Mouse (Mus musculus): ENCODE measurements around the gene Guca1a. TPM values are rescaled to one million over a fixed set of nuclear protein-coding genes. Genes with fewer than 3 reads are reported as not detected.

The Guca1a gene
- total and polyA plus RNA-seq, 3 experiments, result 2.1 to 5.2 (median 3.2) TPM

- peak overlapping the region; percentile 47; the same call in 1 of the 2 replicates for H3K27ac ChIP-seq (ENCODE audit: insufficient read depth, low read depth)
Observed at GRCm38 (mm10) chr17:47448523-47449372, 48.4 kb upstream of the Guca1a start.

GRCm38 (mm10) chr17:47446561-47446960, 46.2 kb upstream of the Guca1a start:
- in situ Hi-C loops (cut with MboI; ENCODE audit: low pct_ligation_motif_present, low pct_unique_long_range_greater_than_20kb, low sequenced_read_pairs), result no loop called here
- TF ChIP-seq RAD21 (IDR thresholded peaks at IDR 0.05; ENCODE audit: low read depth, low read length) (no peak), E2F4 (IDR thresholded peaks at IDR 0.05; ENCODE audit: insufficient replicate concordance, low read depth, low read length) (no peak), TBP (conservative IDR thresholded peaks at IDR 0.05; ENCODE audit: low read depth, low read length) (no peak), CHD1 (IDR thresholded peaks at IDR 0.05; ENCODE audit: low read depth, low read length) (no peak), MAZ (IDR thresholded peaks at IDR 0.05; ENCODE audit: low read depth, low read length) (no peak), JUN (IDR thresholded peaks at IDR 0.05; ENCODE audit: insufficient read depth, low read depth, low read length) (no peak), KAT2A (IDR thresholded peaks at IDR 0.05; ENCODE audit: insufficient replicate concordance, low read length) (no peak), IRF4 (IDR thresholded peaks at IDR 0.05; ENCODE audit: low read depth, low read length) (no peak), SMC3 (IDR thresholded peaks at IDR 0.05; ENCODE audit: low read depth, low read length) (no peak), ELF1 (IDR thresholded peaks at IDR 0.05; ENCODE audit: low read depth, low read length) (no peak), BHLHE40 (IDR thresholded peaks at IDR 0.05; ENCODE audit: low read depth, low read length) (no peak), USF2 (conservative IDR thresholded peaks at IDR 0.05; ENCODE audit: low read depth, low read length) (no peak), MAX (IDR thresholded peaks at IDR 0.05; ENCODE audit: low read length) (no peak), EP300 (IDR thresholded peaks at IDR 0.05; ENCODE audit: low read length) (no peak), ZNF384 (IDR thresholded peaks at IDR 0.05; ENCODE audit: low read depth, low read length) (no peak), MXI1 (IDR thresholded peaks at IDR 0.05; ENCODE audit: low read depth, low read length) (no peak), NELFE (IDR thresholded peaks at IDR 0.05; ENCODE audit: low read depth, low read length) (no peak)
- no peak overlapping the region for H3K27ac ChIP-seq (ENCODE audit: insufficient read depth, low read depth)
- no peaks in the 10 kb centered on the region for H3K36me3 ChIP-seq (replicated peaks in 1 of 2; ENCODE audit: control insufficient read depth in 1 of 2, insufficient read depth in 1 of 2, low read length in 1 of 2)
- H3K4me2 ChIP-seq (ENCODE audit: insufficient read depth, low read depth, poor library complexity, severe bottlenecking), result no peak overlapping the region
- H3K9me3 ChIP-seq (replicated peaks; ENCODE audit: low read length), result no peaks in the 10 kb centered on the region
- DNase-seq (ENCODE audit: extremely low read depth), result no peak
- no peaks in the 10 kb centered on the region for H3K79me2 ChIP-seq (replicated peaks; ENCODE audit: control insufficient read depth, extremely low read depth, insufficient read depth, poor library complexity, severe bottlenecking)
- H3K4me3 ChIP-seq (replicated peaks in 1 of 3; ENCODE audit: low read depth in 2 of 3, low read length in 2 of 3, poor library complexity in 1 of 3), result no peak overlapping the region
- no peaks in the 10 kb centered on the region for H3K27me3 ChIP-seq (replicated peaks)
- H3K9ac ChIP-seq (ENCODE audit: insufficient read depth, low read depth), result no peak overlapping the region
- peaks cover 21 to 54% of the 10 kb centered on the region in 2 experiments for H3K4me1 ChIP-seq (ENCODE audit: control insufficient read depth in 1 of 2, insufficient read depth in 2 of 2)
- dilution Hi-C loops (cut with MboI; ENCODE audit: extremely low pct_ligation_motif_present, extremely low pct_unique_long_range_greater_than_20kb, low sequenced_read_pairs), result no loop called here

More at GRCm38 (mm10) chr17:47448523-47449372, 48.4 kb upstream of the Guca1a start:
- peaks cover 0 to 2% of the 10 kb centered on the region in 2 experiments for H3K36me3 ChIP-seq (replicated peaks in 1 of 2; ENCODE audit: control insufficient read depth in 1 of 2, insufficient read depth in 1 of 2, low read length in 1 of 2)
- no peaks in the 10 kb centered on the region for H3K79me2 ChIP-seq (replicated peaks; ENCODE audit: control insufficient read depth, extremely low read depth, insufficient read depth, poor library complexity, severe bottlenecking)
- no peaks in the 10 kb centered on the region for H3K27me3 ChIP-seq (replicated peaks)
- TF ChIP-seq ELF1 (IDR thresholded peaks at IDR 0.05; ENCODE audit: low read depth, low read length), result peak; percentile 79
- peak; percentile 36; the same call in 1 of the 2 replicates for TF ChIP-seq IRF4 (IDR thresholded peaks at IDR 0.05; ENCODE audit: low read depth, low read length)
- TF ChIP-seq TBP (conservative IDR thresholded peaks at IDR 0.05; ENCODE audit: low read depth, low read length), result no peak
- TF ChIP-seq ETS1 (conservative IDR thresholded peaks at IDR 0.05; ENCODE audit: low read depth, low read length), result peak; percentile 22; the same call in 1 of the 2 replicates
- no peak for TF ChIP-seq ZC3H11A (IDR thresholded peaks at IDR 0.05; ENCODE audit: low read depth, low read length)
- H3K9ac ChIP-seq (ENCODE audit: insufficient read depth, low read depth), result no peak overlapping the region
- H3K4me1 ChIP-seq (ENCODE audit: control insufficient read depth in 1 of 2, insufficient read depth in 2 of 2), result peaks cover 21 to 60% of the 10 kb centered on the region in 2 experiments
- peak; percentile 27 for DNase-seq (ENCODE audit: extremely low read depth)
- dilution Hi-C loops (cut with MboI; ENCODE audit: extremely low pct_ligation_motif_present, extremely low pct_unique_long_range_greater_than_20kb, low sequenced_read_pairs) (no loop called here), in situ Hi-C loops (cut with MboI; ENCODE audit: low pct_ligation_motif_present, low pct_unique_long_range_greater_than_20kb, low sequenced_read_pairs) (no loop called here)
- H3K4me3 ChIP-seq (replicated peaks in 1 of 3; ENCODE audit: low read depth in 2 of 3, low read length in 2 of 3, poor library complexity in 1 of 3), result no peak overlapping the region
- H3K9me3 ChIP-seq (replicated peaks; ENCODE audit: low read length), result no peaks in the 10 kb centered on the region
- peak overlapping the region; percentile 53 for H3K4me2 ChIP-seq (ENCODE audit: insufficient read depth, low read depth, poor library complexity, severe bottlenecking)
